Mouse (Mus musculus): ENCODE measurements around the gene Fam98c.

DNA sequence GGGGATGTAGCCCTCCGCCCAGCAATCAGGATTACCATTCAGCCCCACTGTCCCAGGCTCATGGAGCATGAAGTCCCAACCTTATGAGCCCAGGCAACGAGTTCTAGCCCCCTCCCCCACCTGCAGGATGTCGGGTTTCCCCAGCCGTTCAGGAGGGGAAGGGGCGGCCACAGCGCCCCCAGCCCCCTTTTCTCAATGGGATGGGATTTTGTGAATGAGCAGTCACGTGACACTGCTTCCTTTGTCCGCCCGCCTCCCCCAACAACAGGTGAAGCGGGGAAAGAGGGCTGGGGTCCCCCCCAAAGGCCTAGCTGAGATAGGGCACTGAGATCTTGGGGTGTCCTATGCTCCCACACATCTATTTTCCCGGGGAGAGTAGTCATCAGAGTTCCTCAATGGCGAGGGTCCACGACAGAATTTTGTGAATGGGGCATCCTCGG, 12.8 kb upstream of the Fam98c start:
- TF ChIP-seq POLR2A (IDR thresholded peaks at IDR 0.05; ENCODE audit: insufficient read depth, low read depth, low read length), result no peak
- no peak for TF ChIP-seq CTCF (IDR thresholded peaks at IDR 0.05; ENCODE audit: insufficient read depth, low read depth, low read length)

Data from olfactory bulb, adult 2 months (tissue).